Mouse (Mus musculus) mesoderm, embryonic 11.5 days (tissue): ENCODE data around the gene Slc16a3.

Source experiments
- DNase-seq: peaks from one replicate; pipeline ENCODE4 v3.0.0-alpha.2; 2012; ENCODE audit warnings: low read depth, low spot score

Slc16a3 gene

DNA sequence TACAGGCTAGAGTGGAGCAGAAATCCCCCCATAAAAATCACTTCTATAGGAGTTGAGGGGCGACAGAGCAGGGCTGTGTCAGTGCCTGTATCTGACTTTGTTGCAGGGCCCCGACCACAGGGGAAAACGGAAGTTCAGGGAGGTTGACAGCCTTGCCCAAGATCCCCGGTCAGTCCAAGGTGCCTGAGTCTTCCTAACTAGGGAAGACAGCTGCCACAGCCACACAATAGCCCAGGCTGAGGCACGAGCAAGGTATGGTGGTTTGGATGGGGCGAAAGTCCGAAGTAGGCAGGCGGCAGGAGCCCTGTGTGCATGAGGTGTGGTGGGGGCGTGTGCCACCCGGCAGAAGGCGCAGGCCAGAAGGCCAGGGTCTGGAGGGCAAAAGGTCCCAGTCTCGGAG, at the start of gene Slc16a3:
Gene Slc16a3, plus strand, starts transcription at position 153 of the 400 bp plus-strand sequence.
- DNase-seq, result no peak

DNA sequence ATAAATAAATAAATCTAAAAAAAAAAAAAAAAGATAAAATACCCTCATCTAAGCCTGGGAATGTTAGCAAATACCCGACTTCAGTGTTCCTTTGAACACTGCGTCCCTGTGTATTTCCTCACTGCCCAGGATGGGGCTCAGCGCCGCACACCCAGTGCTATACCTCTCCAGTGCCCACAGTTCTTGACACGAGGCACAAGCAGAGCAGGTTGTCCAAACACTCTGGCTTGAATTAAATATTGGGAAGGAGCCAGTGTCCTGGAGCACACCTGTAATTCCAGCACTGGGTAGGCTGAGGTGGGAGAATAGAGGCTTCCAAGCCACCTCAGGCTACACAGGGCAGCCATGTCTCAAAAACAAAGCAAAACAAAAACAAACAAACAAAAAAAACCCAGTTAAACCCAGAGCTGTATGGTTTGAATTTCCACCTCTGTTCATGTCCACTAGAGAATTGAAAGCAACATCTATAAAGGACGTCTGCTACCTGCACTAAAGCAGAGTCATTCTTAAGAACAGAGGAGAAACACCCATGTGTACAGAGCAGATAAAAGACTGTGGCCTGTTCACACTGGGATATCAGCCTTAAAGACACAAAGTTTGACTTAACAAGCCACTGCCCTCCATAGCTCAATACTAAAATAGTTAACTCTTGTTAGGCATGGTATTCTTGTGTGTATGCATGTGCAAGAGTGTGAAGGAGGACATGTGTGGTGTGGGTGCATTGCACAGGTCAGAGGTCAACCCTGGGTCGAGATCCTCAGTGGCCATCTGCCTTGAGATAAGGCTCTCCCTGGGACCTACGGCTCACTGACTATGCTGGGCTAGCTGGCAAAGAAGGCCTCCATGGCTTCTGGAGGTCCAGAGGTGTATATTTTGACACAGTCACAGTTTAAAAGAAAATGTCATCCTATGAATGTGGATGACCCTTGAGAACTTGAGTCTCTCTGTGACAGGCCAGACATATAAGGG, 47.7 kb upstream of the Slc16a3 start:
- no peak for DNase-seq

- no peak for DNase-seq
Measured at GRCm38 (mm10) chr11:120901729-120902486, 46.4 kb upstream of the Slc16a3 start.

GRCm38 (mm10) chr11:120902487-120903142, 45.7 kb upstream of the Slc16a3 start:
- no peak for DNase-seq

DNA sequence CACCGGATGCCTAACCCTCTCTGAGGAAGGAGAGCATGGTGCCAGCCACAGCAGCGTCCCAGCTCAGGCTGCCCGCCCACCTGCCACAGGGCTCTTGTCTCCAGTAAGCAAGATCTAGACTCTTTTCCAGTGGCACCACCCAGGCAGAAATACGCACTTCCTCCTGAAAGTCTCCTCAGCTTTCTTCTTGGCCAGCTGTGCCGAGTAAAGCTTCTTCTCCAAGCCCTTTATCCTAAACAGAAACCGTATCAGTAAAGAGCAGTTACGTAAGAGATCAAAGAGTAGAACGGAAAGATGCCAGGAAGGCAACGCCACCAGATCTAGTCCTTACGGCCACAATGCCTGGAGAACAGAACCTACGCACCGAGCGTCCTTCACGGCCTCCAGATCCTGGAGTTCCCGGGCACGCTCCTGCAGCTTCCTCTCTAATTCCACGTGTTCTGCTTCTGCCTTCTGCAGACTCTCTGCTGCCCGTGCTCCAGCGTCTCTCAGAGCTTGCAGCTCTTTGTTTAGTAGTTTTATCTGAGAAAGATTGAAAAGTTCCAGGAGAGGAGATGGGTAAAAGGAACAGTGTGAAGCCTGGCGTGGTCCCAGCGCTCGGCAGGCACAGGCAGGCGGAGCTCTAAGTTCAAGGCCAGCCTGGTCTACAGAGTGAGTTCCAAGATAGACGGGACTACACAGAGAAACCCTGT, 45.0 kb upstream of the Slc16a3 start:
- DNase-seq, result no peak

DNA sequence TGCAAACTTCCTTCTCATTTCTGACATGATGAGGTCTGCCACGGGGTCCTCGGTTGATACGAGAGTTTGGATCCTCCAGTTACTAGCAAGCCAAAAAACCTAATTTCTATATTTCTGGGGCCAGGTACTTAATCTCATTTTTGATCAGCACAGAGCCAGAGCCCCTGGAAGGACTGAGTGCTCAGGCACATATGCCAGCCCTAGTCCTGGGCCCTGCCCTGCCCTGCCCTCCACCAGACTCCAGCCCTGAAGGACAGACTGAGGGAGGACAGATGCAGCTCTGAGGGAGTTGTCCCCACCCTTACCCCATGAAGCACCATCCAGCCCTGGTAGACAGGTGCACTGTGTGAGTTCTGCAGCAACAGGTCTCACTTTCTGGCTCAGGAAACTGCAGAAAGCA, 43.7 kb upstream of the Slc16a3 start:
- DNase-seq, result no peak

GRCm38 (mm10) chr11:120905430-120905873, 42.8 kb upstream of the Slc16a3 start:
- DNase-seq, result peak; percentile 73

DNA sequence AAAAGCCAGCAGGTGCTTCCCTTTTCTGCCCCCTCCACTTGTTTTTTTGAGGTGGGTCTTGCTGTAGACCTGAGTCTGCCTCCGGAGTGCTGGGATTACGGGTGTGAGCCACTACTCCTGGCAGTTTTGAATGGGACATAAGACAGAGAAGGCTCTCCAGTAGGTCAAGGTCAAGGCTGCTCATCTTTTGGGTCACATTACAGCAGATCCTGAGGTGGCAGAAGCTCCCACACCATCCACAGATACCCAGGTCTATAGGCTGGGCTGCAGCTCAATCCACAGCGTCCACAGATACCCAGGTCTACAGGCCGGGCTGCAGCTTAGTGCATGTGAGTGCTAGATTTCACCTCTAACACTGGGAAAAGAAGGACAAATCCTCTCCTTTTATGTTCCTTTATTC, 34.5 kb upstream of the Slc16a3 start:
- no peak for DNase-seq

DNA sequence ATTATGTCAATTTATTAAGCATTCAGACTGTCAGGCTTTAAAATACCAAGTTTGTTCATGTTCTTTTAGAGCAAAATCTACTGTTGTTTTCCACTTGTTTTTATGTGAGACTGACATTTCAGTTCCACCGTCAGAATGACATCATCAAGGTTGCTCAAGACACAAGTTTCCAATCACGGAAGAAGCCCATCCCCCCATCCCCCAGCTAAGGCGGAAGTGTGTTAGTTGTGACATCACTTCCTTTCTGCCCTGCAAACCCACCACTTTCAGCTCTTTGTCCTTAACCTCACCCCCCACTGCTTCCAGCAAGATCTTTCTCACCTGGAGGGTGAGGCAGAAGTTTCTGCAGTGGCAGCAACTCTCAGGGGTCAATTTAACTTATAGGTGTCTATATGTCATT, 31.8 kb upstream of the Slc16a3 start:
- DNase-seq, result peak; percentile 25

DNA sequence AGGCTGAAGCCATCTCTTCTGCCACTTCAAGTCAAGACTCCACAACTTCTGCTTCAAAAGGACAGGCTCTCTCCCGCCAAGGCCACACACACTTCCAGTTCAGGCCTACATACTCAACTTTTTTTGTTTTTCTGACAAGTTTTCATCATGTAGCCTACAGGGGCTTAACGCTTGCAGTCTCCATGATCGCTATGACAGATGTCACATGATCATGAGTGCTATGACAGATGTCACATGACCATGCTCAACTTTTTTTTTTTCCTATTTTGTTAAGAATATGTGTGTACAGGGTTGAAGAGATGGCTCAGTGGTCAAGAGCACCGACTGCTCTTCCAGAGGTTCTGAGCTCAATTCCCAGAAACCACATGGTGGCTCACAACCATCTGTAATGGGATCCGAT, 30.5 kb upstream of the Slc16a3 start:
- DNase-seq, result no peak

DNA sequence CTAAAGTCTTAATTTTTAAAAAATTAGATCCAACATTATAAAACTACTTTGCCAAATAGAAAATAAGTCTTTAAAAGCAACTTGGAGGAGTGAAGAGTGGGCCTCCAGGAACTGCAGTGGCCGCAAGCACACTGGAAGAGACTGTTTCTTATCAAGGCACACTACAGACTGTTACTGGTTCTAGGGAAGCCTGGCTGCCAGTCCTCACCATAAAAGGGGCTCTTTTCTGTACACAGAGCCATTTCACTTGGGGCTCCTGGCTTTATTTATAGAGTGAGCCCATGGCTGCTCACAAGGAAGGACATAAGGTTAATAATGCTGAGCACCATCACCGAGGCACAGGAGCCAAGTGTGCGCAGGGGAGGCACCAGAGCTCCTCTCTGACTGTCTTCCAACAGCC, 25.8 kb upstream of the Slc16a3 start:
- no peak for DNase-seq

DNA sequence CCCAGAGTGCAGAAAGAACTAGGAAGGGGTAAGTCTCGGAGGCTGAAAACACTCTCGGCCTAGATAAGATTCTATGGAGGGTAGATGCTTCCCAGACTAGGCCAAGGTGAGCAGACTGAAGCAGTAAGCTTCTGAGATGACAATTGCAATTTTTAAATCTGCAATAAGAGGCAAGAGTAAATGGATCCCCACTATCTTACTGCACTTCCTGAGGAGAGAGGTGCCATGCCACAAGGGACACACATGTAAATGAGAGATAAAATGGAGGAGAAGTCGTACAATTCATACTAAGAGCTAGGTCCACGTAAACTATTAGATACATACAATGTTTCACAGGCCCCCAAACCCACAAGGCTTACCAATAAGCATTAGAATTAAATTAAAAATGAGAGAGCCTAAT, 19.8 kb upstream of the Slc16a3 start:
- no peak for DNase-seq

DNA sequence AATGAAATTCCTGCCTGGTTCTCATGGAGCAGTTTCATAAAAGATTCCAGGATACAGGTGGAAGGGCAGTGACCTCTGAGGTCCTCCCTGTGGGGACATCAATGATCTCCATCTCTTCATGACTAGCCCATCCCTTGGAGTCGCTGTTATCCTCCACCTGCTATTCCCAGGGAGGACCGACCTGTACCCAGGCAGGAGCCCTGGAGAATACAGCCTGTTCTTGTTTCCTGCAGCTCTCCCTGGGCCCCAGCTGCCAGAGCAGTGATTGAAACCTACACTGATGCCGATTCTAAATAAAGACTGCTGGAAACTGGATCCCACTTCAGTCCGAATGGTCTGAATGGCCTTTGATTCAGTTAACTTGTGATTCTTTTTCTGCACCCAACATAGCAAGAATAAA, 16.8 kb upstream of the Slc16a3 start:
- DNase-seq, result no peak

DNA sequence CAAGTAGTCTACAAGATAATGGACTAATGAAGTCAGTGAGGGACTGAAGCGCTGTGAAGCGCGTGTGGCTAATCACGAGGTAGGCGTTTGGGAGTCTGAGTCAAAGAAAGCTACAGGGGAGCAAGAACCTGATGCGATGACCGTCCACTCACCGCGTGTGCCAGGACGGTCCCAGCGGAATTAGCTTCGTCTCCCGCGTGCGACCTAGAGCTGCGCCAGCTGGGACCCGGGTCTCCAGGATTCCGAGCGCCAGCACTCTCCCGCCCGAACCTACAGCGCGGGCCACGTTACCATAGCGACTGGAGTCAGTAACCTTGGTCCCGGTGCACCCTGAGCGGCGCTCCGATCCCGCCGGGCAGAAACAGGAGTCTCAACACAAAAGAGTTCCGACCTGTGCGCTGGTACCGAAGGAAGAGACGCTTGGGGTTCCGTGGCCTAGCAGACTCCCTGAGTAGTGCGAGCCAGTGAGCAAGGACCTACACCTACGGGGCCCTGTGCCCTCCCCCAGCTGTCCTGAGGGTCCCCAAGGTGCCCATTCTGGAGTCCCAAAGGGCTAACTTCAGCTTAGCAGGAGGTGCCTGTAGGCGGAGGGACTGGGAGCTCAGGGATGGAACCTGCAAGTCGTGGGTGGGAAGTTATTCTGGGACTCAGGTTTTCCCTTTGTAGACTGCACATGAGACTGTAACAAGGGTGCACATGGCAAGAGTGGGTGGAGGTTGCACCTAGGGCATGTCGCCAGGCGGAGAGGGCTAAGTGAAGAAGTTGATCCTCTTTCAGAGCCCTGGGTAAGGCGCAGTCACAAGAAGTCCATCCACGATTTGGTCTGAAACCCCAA, 15.5 kb upstream of the Slc16a3 start, which contains the start of gene Ccdc57:
Gene Ccdc57, minus strand, starts transcription at position 309 of the 835 bp plus-strand sequence.
- DNase-seq, result peak; percentile 92

DNA sequence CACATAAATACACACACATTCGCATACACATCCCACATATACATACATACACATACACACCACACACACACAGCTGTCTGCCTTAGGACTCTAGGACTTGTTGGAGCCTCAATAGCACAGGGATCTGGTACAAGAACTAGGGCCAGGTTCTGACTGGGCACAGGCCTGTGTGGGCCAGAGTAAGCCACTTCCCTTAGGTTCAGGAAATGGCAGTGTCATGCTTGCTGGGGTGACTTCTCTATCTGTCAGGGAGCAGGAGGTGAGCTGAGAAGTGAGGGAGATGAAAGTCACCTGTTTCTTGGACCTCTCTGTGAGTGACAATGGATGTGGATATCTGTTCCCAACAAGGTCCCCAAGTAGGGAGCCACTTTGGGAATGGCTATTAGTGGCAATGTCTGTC, 10.3 kb upstream of the Slc16a3 start:
- DNase-seq, result no peak

- DNase-seq, result no peak
Measured at GRCm38 (mm10) chr11:120938795-120939194, 9.5 kb upstream of the Slc16a3 start.

GRCm38 (mm10) chr11:120939712-120940341, 8.5 kb upstream of the Slc16a3 start:
- DNase-seq, result no peak

DNA sequence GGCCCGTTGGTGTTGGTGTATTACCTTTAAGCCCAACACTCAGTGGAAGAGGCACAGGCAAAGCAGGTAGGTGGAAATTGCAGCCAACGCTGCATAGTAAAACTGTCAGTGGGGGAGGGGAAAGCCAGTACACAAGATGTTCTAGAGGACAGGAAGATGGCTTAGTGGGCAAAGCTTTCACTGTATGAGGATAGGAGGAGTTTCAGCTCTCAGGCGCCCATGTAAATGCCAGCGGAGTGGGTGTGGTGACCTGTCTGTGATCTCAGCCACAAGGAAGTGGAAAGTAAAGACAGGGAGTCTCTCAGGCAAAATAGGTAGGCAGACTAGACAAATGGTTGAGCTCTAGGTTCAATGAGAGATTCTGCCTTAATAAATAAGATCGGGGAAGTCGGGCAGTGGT, 7.3 kb upstream of the Slc16a3 start:
- DNase-seq, result no peak

GRCm38 (mm10) chr11:120945266-120945665, 3.0 kb upstream of the Slc16a3 start:
- DNase-seq, result no peak

DNA sequence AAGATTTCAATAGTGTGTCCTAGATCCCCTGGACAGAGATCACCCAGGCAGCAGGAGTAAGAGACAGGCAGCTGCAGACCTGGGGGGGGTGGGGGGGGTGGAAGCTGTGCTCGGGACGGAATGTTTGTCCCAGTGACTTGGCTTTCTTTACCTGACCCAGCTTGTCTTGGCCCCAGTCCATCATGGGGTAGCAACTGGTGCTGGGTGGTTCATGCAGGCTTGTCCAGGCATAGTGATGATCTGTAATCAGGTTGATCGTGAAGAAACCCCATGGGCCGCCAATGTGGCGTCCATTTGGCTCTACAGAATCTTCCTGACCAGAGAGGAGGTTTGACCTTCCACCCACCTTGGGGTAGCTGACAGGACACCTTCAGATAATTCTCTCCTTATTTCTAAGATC, 2.4 kb upstream of the Slc16a3 start:
- DNase-seq, result no peak
